Mouse (Mus musculus) naive thymus-derived CD4-positive, alpha-beta T cell, adult 2 months (primary cell): ENCODE measurements around the gene Tln1.
"Not testable (repeated sequence)": the region's sequence is repeated elsewhere in the genome, so short reads cannot be mapped to it uniquely, and the experiment has no call there.

Experiments
- DNase-seq: peaks from one replicate; pipeline ENCODE4 v3.0.0-alpha.2; 2011; ENCODE audit warnings: low read depth

Gene Tln1

DNA sequence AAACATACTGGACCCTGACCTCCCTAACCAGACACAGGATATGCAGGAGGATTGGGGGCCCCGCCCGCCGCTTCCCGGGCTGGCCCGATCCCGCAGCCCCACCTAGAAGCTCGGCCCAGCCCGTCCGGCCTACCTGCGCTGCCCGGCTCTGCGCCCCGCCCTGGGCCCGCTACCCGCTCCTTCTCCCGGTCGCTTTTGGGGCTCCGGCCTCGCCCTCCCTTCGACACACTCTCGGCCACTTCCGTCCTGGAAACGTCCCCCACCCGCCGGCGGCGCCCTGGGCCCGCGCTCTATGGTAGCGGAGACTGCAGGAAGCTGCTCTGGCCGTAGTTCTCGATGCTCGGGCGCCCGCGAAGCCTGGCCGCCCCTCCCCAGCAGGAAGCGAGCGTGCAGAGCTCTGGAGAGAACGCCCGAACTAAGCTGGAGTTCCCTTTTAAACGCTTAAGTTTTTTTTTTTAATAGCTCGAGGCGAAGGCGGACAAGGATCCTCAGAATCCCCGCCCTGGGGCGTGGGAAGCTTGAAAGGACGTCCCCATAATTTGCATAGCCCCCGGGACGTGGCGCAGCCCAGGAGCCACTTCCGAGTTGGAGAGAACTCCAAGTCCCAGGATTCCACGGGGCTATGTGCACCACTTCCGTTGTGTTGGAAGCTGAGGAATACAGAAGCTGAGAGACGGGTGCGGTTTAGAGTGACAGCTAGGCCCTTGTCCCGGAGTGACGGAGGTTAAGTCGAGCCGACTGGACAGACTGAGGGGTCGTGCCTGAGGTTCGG is at the start of gene Tln1, which contains the start of gene Creb3:
Gene Tln1, minus strand, starts transcription at position 695 of the 772 bp plus-strand sequence.
Gene Creb3, plus strand, starts transcription at position 336 of the 772 bp plus-strand sequence.
- peak; percentile 94 for DNase-seq

- no peak for DNase-seq
Measured at GRCm38 (mm10) chr4:43604751-43605685, 42.5 kb upstream of the Tln1 start.

- DNase-seq, result no peak
Measured at GRCm38 (mm10) chr4:43604099-43604498, 41.6 kb upstream of the Tln1 start.

GRCm38 (mm10) chr4:43600195-43600934 is 37.9 kb upstream of the Tln1 start:
- no peak for DNase-seq

- DNase-seq, result no peak
Measured at GRCm38 (mm10) chr4:43598650-43599380, 36.3 kb upstream of the Tln1 start.

GRCm38 (mm10) chr4:43598200-43598599 is 35.7 kb upstream of the Tln1 start:
- DNase-seq, result no peak

DNA sequence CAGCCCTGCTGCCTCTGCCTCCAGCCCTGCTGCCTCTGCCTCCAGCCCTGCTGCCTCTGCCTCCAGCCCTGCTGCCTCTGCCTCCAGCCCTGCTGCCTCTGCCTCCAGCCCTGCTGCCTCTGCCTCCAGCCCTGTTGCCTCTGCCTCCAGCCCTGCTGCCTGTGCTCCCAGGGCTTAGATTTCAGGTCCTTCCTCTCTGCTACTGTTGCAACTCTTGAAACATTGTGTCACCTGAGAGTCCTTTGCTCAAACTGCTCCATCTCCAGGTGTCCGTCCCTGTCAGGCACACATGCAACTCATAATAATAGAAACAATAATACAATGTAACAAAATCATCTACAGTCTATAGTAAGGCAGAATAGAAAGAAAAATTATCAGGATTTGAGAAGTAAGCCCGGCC is 34.1 kb upstream of the Tln1 start:
- DNase-seq, result not testable (repeated sequence)

DNA sequence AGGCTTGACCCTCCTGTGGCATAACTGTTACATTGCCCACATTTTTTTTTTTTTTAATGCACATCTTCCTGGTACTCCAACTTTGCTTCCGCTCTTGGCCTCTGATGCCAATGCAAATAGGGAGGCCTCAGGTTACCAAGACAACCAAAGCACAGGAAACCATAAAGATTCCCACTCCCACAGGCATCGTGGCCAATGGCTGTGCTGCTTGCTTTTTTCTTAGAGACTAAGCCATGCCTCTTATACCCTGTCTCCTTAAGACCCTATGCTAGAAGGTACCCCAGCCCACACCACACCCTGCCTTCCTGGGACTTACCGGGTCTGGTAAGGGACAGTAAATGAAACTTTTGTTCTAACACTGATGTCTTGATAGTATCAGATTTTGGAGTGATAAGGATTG is 31.0 kb upstream of the Tln1 start:
- DNase-seq, result no peak

GRCm38 (mm10) chr4:43591961-43592360 is 29.5 kb upstream of the Tln1 start:
- DNase-seq, result no peak

DNA sequence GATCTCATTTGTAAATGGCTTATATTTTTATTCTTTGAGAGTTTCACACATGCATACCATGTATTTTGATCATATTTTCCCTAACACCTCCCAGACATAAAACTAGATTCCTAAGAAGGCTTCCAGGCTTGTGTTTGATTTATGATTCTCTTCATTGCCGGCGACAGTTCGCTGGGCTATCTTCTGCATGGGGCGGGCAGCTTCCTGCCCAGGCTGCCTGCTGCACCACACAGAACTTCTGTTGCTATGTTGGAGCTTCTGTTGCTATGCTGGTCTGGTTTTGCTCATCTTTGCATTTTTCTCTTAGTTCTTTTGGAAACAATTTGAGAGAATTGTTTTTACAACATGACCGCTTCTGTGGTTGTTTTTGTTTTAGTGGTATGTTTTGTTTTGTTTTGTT is 29.1 kb upstream of the Tln1 start:
- DNase-seq, result no peak

DNA sequence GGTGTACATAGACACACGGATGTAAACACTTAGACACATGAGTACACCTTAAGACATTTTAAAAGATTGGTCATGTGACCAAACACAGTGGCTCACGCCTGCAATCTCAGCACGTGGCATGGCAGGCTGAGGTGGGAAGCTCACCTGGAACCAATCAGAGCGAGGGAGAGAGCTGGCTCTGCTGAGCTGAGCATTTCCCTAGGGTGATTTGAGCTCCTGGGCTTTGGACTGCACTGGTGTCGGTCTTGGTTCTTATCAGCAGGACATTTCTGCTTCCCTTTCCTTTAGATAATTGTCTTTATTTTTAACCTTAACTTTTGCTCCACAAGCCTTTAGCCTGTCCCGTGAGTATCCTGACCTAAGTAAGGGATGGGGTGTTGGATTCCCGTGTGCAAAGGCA is 25.2 kb upstream of the Tln1 start:
- DNase-seq, result no peak

- no peak for DNase-seq
Measured at GRCm38 (mm10) chr4:43586411-43586810, 23.9 kb upstream of the Tln1 start.

DNA sequence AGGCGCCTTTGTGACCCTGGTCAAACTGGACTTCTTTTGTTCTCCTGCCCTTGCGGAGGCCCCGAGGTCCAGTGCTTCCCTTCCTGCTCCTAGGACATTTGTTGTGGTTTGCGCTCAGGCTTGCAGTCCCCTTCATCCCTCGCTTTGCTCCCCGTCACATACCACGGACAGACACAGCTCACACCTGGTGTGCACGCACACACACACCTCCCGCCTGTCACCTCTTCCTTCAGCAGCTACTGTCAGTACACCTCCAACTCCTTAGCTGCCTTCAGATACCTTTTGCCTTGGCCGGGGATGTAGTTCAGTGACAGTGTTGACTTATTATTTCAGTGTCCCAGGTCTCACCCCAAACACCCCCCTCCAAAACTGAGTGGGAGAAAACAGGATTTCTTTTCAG is 23.2 kb upstream of the Tln1 start:
- DNase-seq, result no peak

DNA sequence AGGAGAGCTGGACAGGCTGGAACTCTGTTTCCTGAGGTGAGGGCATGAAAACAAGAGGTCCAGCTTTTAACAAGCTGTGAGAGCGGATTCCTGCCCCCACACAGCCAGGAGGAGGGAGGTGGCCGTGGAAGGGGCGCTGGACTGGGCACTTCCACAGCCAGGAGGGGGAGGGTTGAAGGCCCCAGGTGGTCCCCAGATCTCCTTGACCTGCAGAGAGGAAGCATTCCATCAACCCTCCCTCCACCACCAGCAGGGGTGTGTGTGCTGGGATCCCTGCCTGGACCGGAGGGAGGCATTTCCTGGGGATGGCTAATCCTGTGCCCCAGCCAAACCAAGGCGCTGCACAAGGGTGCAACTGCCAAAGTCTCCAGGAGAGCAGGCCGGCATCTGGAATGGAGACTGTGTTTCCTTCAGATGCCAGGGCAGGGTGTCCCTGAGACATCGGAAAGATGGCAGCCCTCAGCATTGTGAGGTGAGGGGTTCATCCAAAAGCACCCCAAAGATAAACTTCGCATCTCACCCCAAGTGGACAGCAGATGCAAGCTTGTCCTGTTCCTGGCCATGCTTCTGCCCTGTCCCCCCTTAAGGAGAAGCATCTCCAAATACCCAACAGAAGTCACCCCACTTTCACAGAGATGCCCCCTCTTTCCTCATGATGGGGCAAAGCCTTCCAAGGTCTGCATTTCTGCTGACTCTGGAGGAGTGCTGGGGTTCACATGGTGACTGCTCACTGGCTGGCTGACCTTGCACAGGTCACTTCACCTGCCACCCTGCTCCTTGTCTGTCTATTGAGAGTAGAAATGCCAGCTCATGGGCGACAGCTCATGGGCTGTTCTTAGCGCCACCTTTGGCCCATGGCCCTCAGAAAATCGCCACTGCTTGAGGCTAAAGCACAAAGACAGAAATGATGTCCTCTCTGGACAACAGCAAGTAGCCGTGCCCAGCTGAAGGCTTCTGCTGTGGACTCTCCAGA is 22.2 kb upstream of the Tln1 start, which contains the start of gene Msmp:
Gene Msmp, minus strand, starts transcription at position 51 of the 973 bp plus-strand sequence.
- no peak for DNase-seq

- DNase-seq, result no peak
Measured at GRCm38 (mm10) chr4:43583421-43583820, 20.9 kb upstream of the Tln1 start.

DNA sequence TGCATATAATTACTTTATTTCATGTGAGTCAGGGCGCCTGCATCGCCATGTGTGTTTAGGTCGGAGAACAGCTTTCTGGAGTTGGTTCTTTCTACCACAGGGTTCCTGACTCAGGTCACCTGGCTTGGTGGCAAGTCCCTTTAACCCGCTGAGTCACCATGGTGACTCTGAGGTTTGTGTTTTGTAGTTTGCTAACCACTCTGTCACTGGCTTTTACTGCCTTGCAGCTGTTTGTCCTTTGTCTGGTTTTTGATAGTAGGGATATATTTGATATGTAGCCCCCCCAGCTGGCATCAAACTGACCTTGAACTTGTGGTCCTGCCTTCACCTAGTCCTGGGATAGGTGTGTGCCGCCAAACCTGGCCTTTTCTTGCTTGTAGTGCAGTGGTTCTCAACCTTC is 19.8 kb upstream of the Tln1 start:
- no peak for DNase-seq

- no peak for DNase-seq
Measured at GRCm38 (mm10) chr4:43581381-43581780, 18.9 kb upstream of the Tln1 start.

- DNase-seq, result no peak
Measured at GRCm38 (mm10) chr4:43580721-43581120, 18.2 kb upstream of the Tln1 start.

DNA sequence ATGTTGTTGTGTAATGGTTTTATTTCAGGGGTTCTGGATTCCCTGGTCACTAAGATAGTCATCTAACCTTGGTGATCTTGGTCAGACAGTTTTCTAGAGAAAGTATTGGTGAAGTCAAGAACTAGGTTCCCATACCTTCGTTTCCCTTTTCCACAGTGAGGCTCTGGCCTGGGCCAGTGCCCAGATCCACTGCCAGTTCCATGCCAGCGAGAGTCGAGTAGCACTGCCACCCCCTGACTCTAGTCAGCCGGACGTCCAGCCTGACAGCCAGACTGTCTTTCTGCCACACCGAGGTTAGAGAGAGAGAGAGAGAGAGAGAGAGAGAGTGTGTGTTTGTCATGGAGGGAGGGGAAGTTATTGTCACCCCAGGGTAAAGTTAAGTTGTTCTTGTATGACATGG is 17.2 kb upstream of the Tln1 start:
- DNase-seq, result no peak

GRCm38 (mm10) chr4:43579256-43579655 is 16.8 kb upstream of the Tln1 start:
- no peak for DNase-seq
